Mouse (Mus musculus) testis, postnatal 14 days (tissue): ENCODE results near the gene Snap91.

Source experiments
- DNase-seq: peaks from one replicate; pipeline ENCODE4 v3.0.0; 2021; ENCODE audit warnings: low spot score

The Snap91 gene

GRCm38 (mm10) chr9:86813327-86813726 is 67.1 kb downstream of the Snap91 start:
- no peak for DNase-seq

- no peak for DNase-seq
These were observed 69.7 kb downstream of the Snap91 start for GRCm38 (mm10) chr9:86810696-86811232.

GRCm38 (mm10) chr9:86810213-86810612 is 70.2 kb downstream of the Snap91 start:
- no peak for DNase-seq

GRCm38 (mm10) chr9:86800600-86801163 is 79.8 kb downstream of the Snap91 start:
- DNase-seq, result no peak

GRCm38 (mm10) chr9:86799099-86799498 is 81.4 kb downstream of the Snap91 start:
- DNase-seq, result no peak

- no peak for DNase-seq
These were observed 81.8 kb downstream of the Snap91 start for GRCm38 (mm10) chr9:86798686-86799085.

- no peak for DNase-seq
These were observed 82.3 kb downstream of the Snap91 start for GRCm38 (mm10) chr9:86798129-86798528.

- DNase-seq, result no peak
These were observed 82.9 kb downstream of the Snap91 start for GRCm38 (mm10) chr9:86797553-86797952.

GRCm38 (mm10) chr9:86795236-86795635 is 85.2 kb downstream of the Snap91 start:
- no peak for DNase-seq

- no peak for DNase-seq
These were observed 88.5 kb downstream of the Snap91 start for GRCm38 (mm10) chr9:86791927-86792326.

GRCm38 (mm10) chr9:86789186-86789585 is 91.3 kb downstream of the Snap91 start:
- DNase-seq, result no peak

GRCm38 (mm10) chr9:86782836-86783235 is 97.6 kb downstream of the Snap91 start:
- DNase-seq, result no peak

GRCm38 (mm10) chr9:86781426-86781825 is 99.0 kb downstream of the Snap91 start:
- DNase-seq, result no peak

- DNase-seq, result no peak
These were observed 102.2 kb downstream of the Snap91 start for GRCm38 (mm10) chr9:86778212-86778611.

GRCm38 (mm10) chr9:86777309-86777708 is 103.1 kb downstream of the Snap91 start:
- DNase-seq, result no peak

GRCm38 (mm10) chr9:86775374-86775773 is 105.1 kb downstream of the Snap91 start:
- no peak for DNase-seq

- DNase-seq, result no peak
These were observed 106.5 kb downstream of the Snap91 start for GRCm38 (mm10) chr9:86773996-86774395.

GRCm38 (mm10) chr9:86772897-86773296 is 107.6 kb downstream of the Snap91 start:
- DNase-seq, result no peak

- no peak for DNase-seq
These were observed 113.5 kb downstream of the Snap91 start for GRCm38 (mm10) chr9:86766991-86767390.

- DNase-seq, result no peak
These were observed 116.5 kb downstream of the Snap91 start for GRCm38 (mm10) chr9:86764002-86764401.

GRCm38 (mm10) chr9:86762477-86763376 is 117.7 kb downstream of the Snap91 start:
- DNase-seq, result no peak

- DNase-seq, result peak; percentile 55
These were observed 134.4 kb downstream of the Snap91 start for GRCm38 (mm10) chr9:86745926-86746581.

- DNase-seq, result no peak
These were observed 136.4 kb downstream of the Snap91 start for GRCm38 (mm10) chr9:86744041-86744440.
